Mouse (Mus musculus) embryo, embryonic 10 days (tissue): ENCODE measurements at regions not wholly inside any gene's neighbourhood (a gene's known extent, or its start where the extent isn't known, plus 50 kb on each side); places are given as distances from the start of the nearest gene placed in this dataset.
"Not testable (repeated sequence)": the region's sequence is repeated elsewhere in the genome, so short reads cannot be mapped to it uniquely, and the experiment has no call there.

Experiments used
- DNase-seq: peaks from one replicate; pipeline ENCODE4 v3.0.0-alpha.2; 2015; ENCODE audit warnings: low spot score

- DNase-seq: peak; percentile 87
Observed at GRCm38 (mm10) chr3:80079801-80080418, 195.6 kb downstream of the Fam198b start.

- DNase-seq: peak; percentile 26
Observed at GRCm38 (mm10) chr3:80081210-80081609, 196.9 kb downstream of the Fam198b start.

GRCm38 (mm10) chr3:80082780-80083519, 198.6 kb downstream of the Fam198b start:
- no peak for DNase-seq

- no peak for DNase-seq
Observed at GRCm38 (mm10) chr3:80084168-80084567, 199.8 kb downstream of the Fam198b start.

- DNase-seq: no peak
Observed at GRCm38 (mm10) chr3:80099625-80100024, 215.3 kb downstream of the Fam198b start.

- DNase-seq: no peak
Observed at GRCm38 (mm10) chr3:80120177-80120736, 235.9 kb downstream of the Fam198b start.

GRCm38 (mm10) chr3:80123666-80124065, 239.3 kb downstream of the Fam198b start:
- DNase-seq: no peak

GRCm38 (mm10) chr3:80124621-80125020, 240.3 kb downstream of the Fam198b start:
- DNase-seq: no peak

- DNase-seq: no peak
Observed at GRCm38 (mm10) chr3:80141697-80142096, 257.4 kb downstream of the Fam198b start.

- no peak for DNase-seq
Observed at GRCm38 (mm10) chr3:80160473-80160872, 276.1 kb downstream of the Fam198b start.

GRCm38 (mm10) chr3:80181749-80182148, 297.4 kb downstream of the Fam198b start:
- no peak for DNase-seq

GRCm38 (mm10) chr3:80182161-80182560, 297.8 kb downstream of the Fam198b start:
- not testable (repeated sequence) for DNase-seq

GRCm38 (mm10) chr3:80187406-80187805, 303.1 kb downstream of the Fam198b start:
- DNase-seq: no peak

- no peak for DNase-seq
Observed at GRCm38 (mm10) chr3:80200904-80201303, 316.6 kb downstream of the Fam198b start.

GRCm38 (mm10) chr3:80204821-80205220, 320.5 kb downstream of the Fam198b start:
- DNase-seq: no peak

- no peak for DNase-seq
Observed at GRCm38 (mm10) chr3:80205351-80205750, 321.0 kb downstream of the Fam198b start.

GRCm38 (mm10) chr3:80207022-80207421, 322.7 kb downstream of the Fam198b start:
- no peak for DNase-seq

GRCm38 (mm10) chr3:80208028-80208427, 323.7 kb downstream of the Fam198b start:
- DNase-seq: no peak

- DNase-seq: no peak
Observed at GRCm38 (mm10) chr3:80209596-80209995, 325.3 kb downstream of the Fam198b start.

- DNase-seq: no peak
Observed at GRCm38 (mm10) chr3:80211323-80212109, 327.2 kb downstream of the Fam198b start.

GRCm38 (mm10) chr3:80248611-80249010, 364.3 kb downstream of the Fam198b start:
- no peak for DNase-seq

- DNase-seq: no peak
Observed at GRCm38 (mm10) chr3:80249974-80250373, 365.6 kb downstream of the Fam198b start.
